26 mouse cellular contexts compared by ENCODE assay signal in genomic region chr2:6283569-6283968, GRCm38 (mm10).
"Had no signal": no experiment of that assay in that cellular context is flagged by ENCODE, and none has a peak within 500 bp of the region (broad histone marks: within the 10 kb centered on the region; RNA-seq: fewer than 3 reads in every experiment).

No protein-coding gene starts in this region.

- H3K9ac ChIP-seq: heart, embryonic 13.5 days; heart, embryonic 15.5 days; hindbrain, embryonic 13.5 days; hindbrain, embryonic 15.5 days; kidney, embryonic 15.5 days; limb, embryonic 12.5 days had no signal

- H3K27ac ChIP-seq: gastrocnemius, adult 2 months; heart, embryonic 13.5 days; heart, embryonic 15.5 days; hindbrain, embryonic 13.5 days; hindbrain, embryonic 15.5 days; hindbrain, postnatal 0 days; kidney, embryonic 15.5 days; kidney, postnatal 0 days; left cerebral cortex, adult 2 months; limb, embryonic 10.5 days; limb, embryonic 12.5 days had no signal

- H3K36me3 ChIP-seq: heart, embryonic 13.5 days; heart, embryonic 15.5 days; hindbrain, embryonic 13.5 days; hindbrain, embryonic 15.5 days; kidney, embryonic 15.5 days; limb, embryonic 10.5 days; limb, embryonic 12.5 days had no signal

- H3K4me1 ChIP-seq: hindbrain, embryonic 13.5 days; hindbrain, embryonic 15.5 days had no signal

- DNase-seq: gastrocnemius, adult 2 months; gastrocnemius, postnatal 10 days; gastrocnemius, postnatal 25 days; heart, adult 18-20 months; heart, postnatal 14 days; heart, postnatal 36 days; kidney, adult 11 months; kidney, adult 2 months; kidney, adult 9 months; kidney, postnatal 14 days; kidney, postnatal 36 days; layer of hippocampus, adult 9-11 months; layer of hippocampus, postnatal 36 days; lung, adult 18-20 months had no signal

- H3K4me2 ChIP-seq: heart, embryonic 11.5 days; heart, embryonic 13.5 days; heart, embryonic 15.5 days; hindbrain, embryonic 13.5 days; hindbrain, embryonic 15.5 days; kidney, embryonic 15.5 days; limb, embryonic 12.5 days had no signal

- H3K9me3 ChIP-seq: heart, embryonic 13.5 days; heart, embryonic 15.5 days; hindbrain, embryonic 13.5 days; hindbrain, embryonic 15.5 days; kidney, embryonic 15.5 days; limb, embryonic 10.5 days; limb, embryonic 12.5 days had no signal

- ATAC-seq: hindbrain, postnatal 0 days; intestine, embryonic 16.5 days had no signal

- H3K4me3 ChIP-seq: gastrocnemius, adult 2 months; heart, embryonic 13.5 days; heart, embryonic 15.5 days; hindbrain, embryonic 13.5 days; hindbrain, embryonic 15.5 days; kidney, embryonic 15.5 days; left cerebral cortex, adult 2 months; limb, embryonic 10.5 days; limb, embryonic 12.5 days had no signal

- H3K27me3 ChIP-seq: heart, embryonic 13.5 days; heart, embryonic 15.5 days; hindbrain, embryonic 13.5 days; hindbrain, embryonic 15.5 days; kidney, embryonic 15.5 days; limb, embryonic 12.5 days had no signal
